Mouse (Mus musculus) erythroblast, embryonic 14.5 days (primary cell): ENCODE results near the gene Casp7. TPM values are rescaled to one million over a fixed set of nuclear protein-coding genes. Genes with fewer than 3 reads are reported as not detected.

Experiments
- H3K27me3 ChIP-seq: 2 replicates; pipeline ENCODE4 v1.6.1; 2012; ENCODE audit warnings: inconsistent platforms; ENCODE audit not compliant: control insufficient read depth
- H3K36me3 ChIP-seq: 2 replicates; pipeline ENCODE4 v1.6.1; 2012; ENCODE audit warnings: mild to moderate bottlenecking, inconsistent platforms; ENCODE audit not compliant: control insufficient read depth
- H3K4me1 ChIP-seq: 2 replicates; pipeline ENCODE4 v1.6.1; 2012; ENCODE audit warnings: inconsistent platforms; ENCODE audit not compliant: control insufficient read depth
- H3K4me3 ChIP-seq: replicated peaks from 2 replicates; pipeline ENCODE3; 2012; ENCODE audit warnings: moderate library complexity, mild to moderate bottlenecking, inconsistent platforms
- H3K9me3 ChIP-seq: 2 replicates; pipeline ENCODE4 v1.6.1; 2012; ENCODE audit warnings: low read length, inconsistent platforms, mixed read lengths; ENCODE audit not compliant: control insufficient read depth
- GATA1 ChIP-seq: IDR thresholded peaks from 2 replicates; pipeline ENCODE4 v1.6.1; 2012; ENCODE audit warnings: low read length, inconsistent platforms, mixed read lengths
- TAL1 ChIP-seq: IDR thresholded peaks from 3 replicates; pipeline ENCODE4 v1.6.1; 2012; ENCODE audit warnings: low read length, inconsistent platforms, mixed read lengths
- polyA plus RNA-seq: library from polyadenylated mRNA; stranded (reverse); fragments of >175 nt; gene quantifications from 2 replicates; pipeline ENCODE4 v1.2.3, GENCODE M21; 2012

The Casp7 gene
- polyA plus RNA-seq, 1 experiment: 0.47 TPM

DNA sequence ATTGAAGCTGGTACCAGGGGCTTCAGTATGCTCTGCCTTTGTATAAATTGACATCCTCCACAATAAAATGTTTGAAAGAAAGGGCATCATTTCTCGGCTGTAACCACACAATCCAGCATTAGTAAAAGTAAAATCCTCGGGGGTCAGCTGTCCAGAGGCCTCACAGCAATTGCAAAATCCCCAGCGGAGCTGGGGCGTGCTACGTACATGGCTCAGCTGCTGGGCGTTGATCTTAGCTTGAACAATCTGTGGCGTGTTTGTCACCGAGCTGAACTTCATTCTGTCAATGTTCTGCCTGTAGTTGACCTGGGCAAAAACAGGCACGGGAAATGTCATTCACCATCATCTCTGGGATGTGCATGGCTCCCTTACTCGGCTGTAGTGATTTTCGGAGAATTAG is 30.8 kb upstream of the Casp7 start:
- no peak overlapping the region for H3K4me3 ChIP-seq
- H3K4me1 ChIP-seq: no peaks in the 10 kb centered on the region
- no peaks in the 10 kb centered on the region for H3K27me3 ChIP-seq
- H3K36me3 ChIP-seq: no peaks in the 10 kb centered on the region
- TF ChIP-seq TAL1 (no peak), GATA1 (no peak)
- H3K9me3 ChIP-seq: no peaks in the 10 kb centered on the region

DNA sequence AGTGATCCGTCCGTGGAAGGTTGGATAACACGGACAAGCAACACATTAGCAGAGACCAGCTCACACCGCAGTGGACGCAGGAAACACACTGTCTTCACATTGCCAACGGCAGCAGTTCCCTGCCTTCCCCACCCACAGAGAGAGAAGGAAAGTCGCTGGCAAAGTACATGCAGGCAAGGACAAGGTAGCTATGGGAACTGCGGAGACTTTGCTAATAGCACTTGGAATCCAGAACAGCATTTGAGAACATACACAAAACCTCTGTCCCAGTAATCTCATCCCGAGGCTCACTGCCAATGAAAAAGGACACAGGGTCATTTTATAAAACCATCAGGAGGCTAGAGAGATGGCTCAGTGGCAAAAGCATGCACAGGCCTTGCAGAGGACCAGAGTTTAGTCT is 30.3 kb upstream of the Casp7 start:
- Histone ChIP-seq H3K4me1 (no peaks in the 10 kb centered on the region), H3K36me3 (no peaks in the 10 kb centered on the region), H3K4me3 (no peak overlapping the region), H3K9me3 (no peaks in the 10 kb centered on the region), H3K27me3 (no peaks in the 10 kb centered on the region)
- TF ChIP-seq GATA1 (no peak), TAL1 (no peak)

DNA sequence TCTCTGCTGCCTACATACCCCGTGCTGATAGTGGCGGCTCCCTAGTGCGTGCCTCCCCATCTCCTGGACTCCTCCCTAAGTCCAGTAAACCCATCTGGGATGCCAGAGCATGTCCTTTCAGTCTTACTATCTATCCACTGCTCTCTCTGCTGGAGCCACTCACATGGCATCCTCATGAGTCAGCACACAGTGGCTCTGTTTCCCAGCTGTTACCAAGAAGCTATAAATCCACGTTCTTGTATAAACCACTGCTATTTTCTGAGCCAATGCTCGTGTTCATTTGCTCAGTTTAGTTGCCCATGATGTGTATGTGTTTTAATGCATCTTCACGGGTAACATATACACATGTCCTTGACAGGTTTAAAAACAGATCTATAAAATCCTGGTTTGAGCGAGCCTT is 29.2 kb upstream of the Casp7 start:
- TF ChIP-seq TAL1 (no peak), GATA1 (no peak)
- no peaks in the 10 kb centered on the region for H3K36me3 ChIP-seq
- no peaks in the 10 kb centered on the region for H3K27me3 ChIP-seq
- H3K9me3 ChIP-seq: no peaks in the 10 kb centered on the region
- no peak overlapping the region for H3K4me3 ChIP-seq
- no peaks in the 10 kb centered on the region for H3K4me1 ChIP-seq

DNA sequence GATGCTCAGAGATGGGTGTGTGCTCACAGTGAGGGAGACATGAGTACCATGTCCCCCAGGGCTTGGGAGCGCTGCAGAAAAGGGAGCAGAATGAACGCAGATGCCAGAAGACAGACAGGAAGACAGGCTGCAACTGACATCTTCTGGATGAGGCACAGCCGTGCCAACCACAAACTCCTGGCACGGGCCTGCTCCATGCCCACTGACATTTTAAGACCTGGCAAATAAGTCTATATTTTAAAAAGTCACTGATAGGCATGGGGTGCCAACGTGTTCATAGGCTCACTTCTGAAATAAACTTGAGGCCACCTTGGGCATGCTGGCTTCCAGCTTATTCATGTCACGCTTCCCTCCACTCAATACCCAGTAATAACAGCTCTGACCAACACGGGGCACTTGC is 28.0 kb upstream of the Casp7 start:
- TF ChIP-seq GATA1 (no peak), TAL1 (no peak)
- Histone ChIP-seq H3K36me3 (no peaks in the 10 kb centered on the region), H3K9me3 (no peaks in the 10 kb centered on the region), H3K4me3 (no peak overlapping the region), H3K4me1 (no peaks in the 10 kb centered on the region), H3K27me3 (no peaks in the 10 kb centered on the region)

DNA sequence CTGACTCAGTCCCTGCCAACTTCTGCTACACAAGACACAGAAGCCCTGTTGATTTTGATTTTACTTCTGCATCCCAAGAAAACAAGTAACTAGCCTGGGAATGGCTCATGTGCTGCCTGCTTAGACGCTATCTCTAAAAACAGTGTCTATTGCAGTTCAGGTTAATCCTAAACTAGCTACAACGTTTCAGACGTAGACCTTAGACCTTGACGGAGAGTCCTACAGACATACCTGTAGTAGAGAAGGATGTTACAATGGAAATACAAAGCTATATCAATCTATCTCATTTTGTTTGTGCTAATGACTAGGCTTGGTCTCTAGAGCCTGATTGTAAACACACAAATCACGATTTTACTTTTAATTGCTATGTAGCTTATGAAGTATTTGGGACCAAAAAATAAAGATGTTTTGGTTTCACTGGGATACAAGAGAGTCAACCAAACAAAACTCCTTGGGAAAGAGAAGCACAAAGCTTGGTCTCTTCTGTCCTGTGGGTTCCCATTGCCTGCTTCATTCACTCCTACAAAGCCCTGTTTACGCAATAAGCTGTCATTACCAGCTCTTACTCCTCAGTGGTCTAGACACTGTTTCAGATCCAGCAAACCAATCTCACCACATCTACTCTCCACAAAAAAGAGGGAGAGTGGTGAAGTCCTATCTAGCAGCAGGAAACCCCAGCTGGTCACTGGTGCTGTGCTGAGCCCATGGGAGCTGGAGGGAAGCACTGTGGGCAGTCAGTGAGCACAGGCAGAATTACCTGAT is 26.4 kb upstream of the Casp7 start:
- TF ChIP-seq GATA1: no peak
- no peak for TF ChIP-seq TAL1
- no peaks in the 10 kb centered on the region for H3K4me1 ChIP-seq
- H3K9me3 ChIP-seq: no peaks in the 10 kb centered on the region
- H3K4me3 ChIP-seq: no peak overlapping the region
- H3K27me3 ChIP-seq: no peaks in the 10 kb centered on the region
- H3K36me3 ChIP-seq: no peaks in the 10 kb centered on the region

DNA sequence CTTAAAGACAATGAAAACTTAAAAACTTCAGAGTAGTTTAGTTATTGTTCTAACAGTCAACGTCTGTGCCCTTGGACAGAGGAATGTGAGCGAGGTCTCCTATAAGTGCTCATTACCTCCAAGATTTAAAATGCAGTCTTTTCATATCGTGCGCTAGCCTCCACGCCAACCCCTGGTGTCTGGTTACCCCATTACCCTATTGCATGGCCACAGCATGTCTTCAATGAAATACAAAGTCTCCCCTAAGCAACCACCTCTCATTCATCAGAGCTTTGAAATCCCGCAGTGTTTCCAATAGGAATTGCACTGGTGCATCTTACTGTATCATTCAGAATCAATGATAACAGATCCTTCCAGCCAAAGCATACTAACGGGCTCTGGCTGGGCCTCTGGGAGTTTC is 24.7 kb upstream of the Casp7 start:
- TF ChIP-seq TAL1 (no peak), GATA1 (no peak)
- Histone ChIP-seq H3K9me3 (peaks cover 5% of the 10 kb centered on the region), H3K4me3 (no peak overlapping the region), H3K27me3 (no peaks in the 10 kb centered on the region), H3K4me1 (no peaks in the 10 kb centered on the region), H3K36me3 (no peaks in the 10 kb centered on the region)

DNA sequence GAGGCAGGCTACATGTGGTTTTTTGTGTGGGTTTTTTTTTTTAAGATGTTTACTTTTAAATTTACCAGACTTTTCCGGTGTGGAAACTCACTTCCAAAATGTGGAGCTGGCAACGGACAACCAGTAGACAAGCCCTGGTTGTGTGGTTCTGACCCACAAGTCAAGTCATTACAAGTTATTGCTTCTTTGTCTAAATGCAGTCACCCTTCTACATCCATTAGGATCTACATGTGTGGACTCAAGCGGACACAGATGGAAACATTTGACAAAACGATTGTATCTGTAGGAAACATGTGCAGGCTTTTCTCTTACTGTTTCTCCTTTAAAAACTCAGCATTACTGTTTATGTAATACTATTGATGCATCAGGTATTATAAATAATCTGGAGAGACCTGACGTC is 23.7 kb upstream of the Casp7 start:
- H3K4me1 ChIP-seq: peaks cover under 1% of the 10 kb centered on the region
- H3K36me3 ChIP-seq: no peaks in the 10 kb centered on the region
- H3K27me3 ChIP-seq: no peaks in the 10 kb centered on the region
- H3K4me3 ChIP-seq: no peak overlapping the region
- H3K9me3 ChIP-seq: peaks cover 5% of the 10 kb centered on the region
- TF ChIP-seq TAL1 (no peak), GATA1 (no peak)

DNA sequence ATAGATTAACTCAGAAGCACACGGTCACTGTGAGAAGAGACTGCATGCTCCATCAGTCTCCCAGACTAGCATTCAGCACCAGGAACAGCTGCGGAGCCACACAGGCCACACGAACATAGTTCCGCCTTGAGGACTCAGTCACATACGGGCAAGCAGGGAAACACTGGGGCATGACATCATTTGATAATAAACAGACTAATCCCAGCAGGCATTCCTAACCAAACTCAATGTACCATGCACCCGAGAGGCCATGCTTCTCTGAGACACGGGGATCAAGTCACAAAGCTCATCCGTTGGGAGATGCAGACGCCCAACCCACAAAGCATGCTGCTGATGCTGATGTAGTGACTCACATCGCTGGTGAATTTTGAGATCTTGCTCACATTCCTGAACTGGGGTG is 22.9 kb upstream of the Casp7 start:
- Histone ChIP-seq H3K36me3 (no peaks in the 10 kb centered on the region), H3K9me3 (peaks cover 5% of the 10 kb centered on the region), H3K27me3 (no peaks in the 10 kb centered on the region), H3K4me3 (no peak overlapping the region), H3K4me1 (peaks cover 9% of the 10 kb centered on the region)
- no peak for TF ChIP-seq TAL1
- no peak for TF ChIP-seq GATA1

DNA sequence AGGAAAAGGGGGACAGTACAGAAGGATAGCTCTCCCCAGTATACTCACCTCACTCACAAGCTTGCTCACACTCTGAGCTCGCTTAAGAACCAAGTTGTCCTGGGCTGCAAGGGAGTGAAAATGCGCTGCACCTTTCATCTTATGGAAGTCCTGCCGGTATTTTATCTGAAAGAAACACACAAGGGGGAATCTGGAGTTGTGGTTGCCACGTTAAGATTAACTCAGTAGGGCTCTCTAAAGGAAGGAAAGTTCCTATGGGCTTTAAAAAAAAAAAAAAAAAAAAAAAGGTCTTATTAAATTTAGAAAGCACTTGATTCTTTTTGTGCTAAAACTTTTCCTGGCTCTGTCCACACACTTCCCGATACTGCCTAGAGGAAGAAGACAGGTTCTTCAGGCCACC is 18.9 kb upstream of the Casp7 start:
- Histone ChIP-seq H3K4me3 (no peak overlapping the region), H3K9me3 (peaks cover 5% of the 10 kb centered on the region), H3K36me3 (no peaks in the 10 kb centered on the region), H3K4me1 (peaks cover 29% of the 10 kb centered on the region), H3K27me3 (peaks cover 4% of the 10 kb centered on the region; the same call in 1 of the 2 replicates)
- TF ChIP-seq GATA1 (no peak), TAL1 (no peak)
